Mouse (Mus musculus) MEL (cell line): ENCODE measurements around the gene Figla.

Experiments
- CTCF ChIP-seq, 3 experiments: IDR thresholded peaks in 2 of 3; conservative IDR thresholded peaks in 1 of 3; 2 replicates each; pipeline ENCODE4 v1.5.1; 2011 to 2012; ENCODE audit warnings: low read length in 3 of 3, low read depth in 2 of 3, mild to moderate bottlenecking in 2 of 3, improper control_type of control experiment in 1 of 3, inconsistent platforms in 1 of 3, mixed read lengths in 1 of 3, moderate library complexity in 1 of 3; ENCODE audit not compliant: control insufficient read depth in 1 of 3, insufficient read depth in 1 of 3, poor library complexity in 1 of 3, severe bottlenecking in 1 of 3
- GATA1 ChIP-seq: IDR thresholded peaks from 2 replicates; pipeline ENCODE4 v1.6.1; 2011; ENCODE audit warnings: low read depth, low read length, improper control_type of control experiment
- HCFC1 ChIP-seq: IDR thresholded peaks from 2 replicates; pipeline ENCODE4 v1.6.1; 2012; ENCODE audit warnings: low read depth, mild to moderate bottlenecking, inconsistent platforms, low read length, improper control_type of control experiment, moderate library complexity
- MAZ ChIP-seq: IDR thresholded peaks from 2 replicates; pipeline ENCODE4 v1.6.1; 2012; ENCODE audit warnings: low read depth, mild to moderate bottlenecking, inconsistent platforms, low read length, improper control_type of control experiment
- POLR2A ChIP-seq, 2 experiments: IDR thresholded peaks; 2 replicates each; pipeline ENCODE4 v1.6.1; 2011 to 2012; ENCODE audit warnings: low read length in 2 of 2, mild to moderate bottlenecking in 2 of 2, control low read depth in 1 of 2, improper control_type of control experiment in 1 of 2, low read depth in 1 of 2, moderate library complexity in 1 of 2; ENCODE audit not compliant: control insufficient read depth in 1 of 2, insufficient read depth in 1 of 2, poor library complexity in 1 of 2
- RCOR1 ChIP-seq: IDR thresholded peaks from 2 replicates; pipeline ENCODE4 v1.6.1; 2012; ENCODE audit warnings: low read depth, mild to moderate bottlenecking, inconsistent platforms, low read length, improper control_type of control experiment

DNA sequence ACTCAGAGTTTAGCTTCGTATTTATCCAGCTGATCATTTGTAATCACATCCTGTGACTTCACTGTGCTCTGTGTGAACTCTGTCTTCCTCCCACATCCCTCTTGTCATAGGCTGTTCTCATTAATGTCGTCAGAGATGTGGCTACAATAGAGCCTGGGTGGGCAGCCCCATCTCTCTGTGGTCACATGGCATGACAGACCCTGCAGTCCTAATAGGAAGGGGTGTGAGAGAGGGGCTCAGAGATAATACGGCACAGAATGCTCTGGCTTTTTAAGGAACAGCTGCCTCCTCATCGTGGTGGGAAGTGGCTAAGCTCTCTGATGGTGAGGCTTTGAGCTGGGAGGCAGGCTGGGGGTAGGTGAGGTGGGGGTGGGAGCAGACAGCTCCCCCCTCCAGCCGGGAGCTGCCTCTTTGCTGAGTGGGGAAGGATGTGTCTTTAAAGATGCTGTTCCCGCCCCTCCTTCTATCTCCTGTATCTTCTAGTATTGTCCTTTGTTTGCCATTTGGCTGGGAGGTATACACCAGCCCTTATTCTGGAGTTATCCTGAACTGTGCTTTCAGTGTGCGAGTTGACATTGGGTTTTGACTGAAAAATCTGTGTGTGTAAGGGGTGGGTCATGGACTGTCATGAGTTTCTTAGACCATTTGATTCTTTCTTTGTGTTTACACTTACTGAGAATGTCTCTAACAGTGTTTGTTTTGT lies 43.3 kb downstream of the Figla start:
- no peak for TF ChIP-seq CTCF (IDR thresholded peaks at IDR 0.05 in 2 of 3, conservative IDR thresholded peaks at IDR 0.05 in 1 of 3; ENCODE audit: control insufficient read depth in 1 of 3, insufficient read depth in 1 of 3, low read depth in 2 of 3, low read length in 3 of 3, poor library complexity in 1 of 3, severe bottlenecking in 1 of 3)
- no peak for TF ChIP-seq RCOR1
- TF ChIP-seq HCFC1 = no peak
- TF ChIP-seq POLR2A (IDR thresholded peaks at IDR 0.05; ENCODE audit: control insufficient read depth in 1 of 2, insufficient read depth in 1 of 2, low read depth in 1 of 2, low read length in 2 of 2, poor library complexity in 1 of 2) = no peak
- no peak for TF ChIP-seq MAZ
- TF ChIP-seq GATA1 = no peak
